Mouse (Mus musculus): Measurements from ENCODE around the gene Rps6ka5. TPM values are rescaled to one million over a fixed set of nuclear protein-coding genes. Genes with fewer than 3 reads are reported as not detected.

Gene Rps6ka5
- total RNA-seq, 2 experiments from 2014 or later = 12.5 to 16.5 TPM

DNA sequence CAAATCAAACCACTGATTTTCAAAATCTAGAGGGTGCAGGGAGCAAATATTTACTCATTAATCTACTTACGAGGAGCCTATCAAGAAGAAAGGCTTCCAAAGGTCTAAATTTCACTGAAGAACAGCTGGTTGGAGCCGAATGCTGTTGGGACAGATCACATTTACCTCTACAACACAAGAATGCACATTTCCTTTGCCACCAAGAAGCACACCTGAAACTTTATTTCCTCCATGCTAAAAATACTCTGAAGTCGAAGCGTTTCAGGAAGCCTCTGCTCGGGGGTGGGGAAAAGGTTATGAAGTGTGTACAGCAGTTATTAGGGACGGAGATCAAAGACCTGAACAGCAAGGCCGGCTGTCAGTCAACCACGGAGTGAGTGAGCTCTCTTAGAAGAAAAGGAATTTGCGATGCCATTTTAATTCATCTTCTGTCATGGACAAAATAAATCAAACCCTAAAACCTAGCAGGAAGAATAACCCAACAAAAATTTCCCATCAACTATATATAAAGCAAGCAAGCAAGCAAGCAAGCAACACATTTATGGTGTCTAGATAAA, 187.5 kb downstream of the Rps6ka5 start:
- intact Hi-C loops (cut with DNase I) = no loop called here

DNA sequence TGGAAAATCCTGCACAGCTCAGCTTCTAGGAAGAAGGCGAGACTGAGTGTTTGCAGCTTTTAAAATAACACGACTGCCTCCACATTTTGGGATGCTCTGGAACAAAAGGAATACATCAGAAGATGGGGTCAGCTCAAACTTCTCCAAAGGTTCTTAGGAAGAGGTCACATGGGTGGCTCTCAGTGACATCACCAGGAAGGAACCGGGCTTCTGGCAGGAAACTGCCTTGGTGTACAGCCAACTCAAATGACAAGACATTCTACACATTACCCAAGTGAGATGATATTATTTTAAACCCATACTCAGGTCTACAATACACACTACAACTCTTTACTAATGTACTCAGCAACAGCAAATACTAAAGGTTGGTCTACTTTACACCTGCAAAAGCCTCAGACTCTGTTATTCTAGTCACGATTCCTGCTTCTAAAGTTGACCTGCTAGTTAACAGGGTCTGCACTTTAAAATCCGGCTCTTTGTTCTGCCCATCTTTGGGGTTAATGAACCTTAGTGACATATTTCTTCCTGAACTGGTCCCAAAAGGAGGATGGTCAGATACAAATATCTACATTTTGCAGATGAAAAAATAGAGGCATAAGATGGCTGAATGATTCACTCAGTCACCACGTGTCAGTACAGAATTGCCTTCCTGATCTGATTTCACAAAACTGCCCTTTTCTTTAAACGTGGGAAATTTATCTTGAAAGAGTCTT, 188.2 kb downstream of the Rps6ka5 start:
- DNase-seq = peak in 1 of 2 experiments; percentile 53
- intact Hi-C loops (cut with DNase I) = no loop called here

More for the DNA sequence above, 187.5 kb downstream of the Rps6ka5 start:
- no peak for DNase-seq

DNA sequence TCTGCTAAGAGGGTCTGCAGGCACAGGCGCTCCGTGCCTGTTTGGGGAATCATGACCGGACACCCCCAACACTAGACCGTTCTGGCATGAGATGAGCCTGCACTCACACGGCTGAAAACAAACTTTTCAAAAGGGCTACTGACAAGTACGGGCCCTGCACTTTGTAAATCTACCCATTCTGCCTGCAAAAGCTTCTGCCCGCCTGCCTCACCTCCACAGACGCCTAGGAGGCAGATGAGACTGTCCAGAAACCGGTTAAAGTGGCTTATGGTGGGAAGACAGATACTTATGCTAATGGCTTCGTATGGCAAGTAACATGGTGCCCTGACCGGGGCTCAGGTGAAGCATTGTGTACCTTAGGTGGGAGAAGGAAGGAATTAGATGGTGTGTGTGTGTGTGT, 189.7 kb downstream of the Rps6ka5 start:
- DNase-seq = no peak
- intact Hi-C loops (cut with DNase I) = no loop called here

DNA sequence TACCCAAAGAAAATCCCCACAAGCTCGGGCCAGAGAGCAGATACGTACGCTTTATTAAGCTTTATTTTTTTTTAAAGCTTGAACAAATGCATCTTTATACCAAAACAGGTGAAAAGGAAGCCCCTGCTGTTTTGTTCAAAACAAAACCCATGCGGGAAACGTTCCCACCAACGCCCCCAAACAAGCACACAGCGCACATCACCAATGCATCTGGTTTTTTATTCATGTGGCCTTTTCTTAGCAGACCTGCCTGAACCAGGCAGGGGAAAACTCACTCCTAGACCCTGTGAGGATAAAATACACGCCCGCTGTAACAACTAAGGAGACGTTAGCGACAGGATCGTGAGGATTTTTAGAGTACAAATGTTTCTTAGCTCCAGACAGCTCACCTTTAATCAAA, 191.8 kb downstream of the Rps6ka5 start:
- no peak for DNase-seq
- intact Hi-C loops (cut with DNase I) = no loop called here

DNA sequence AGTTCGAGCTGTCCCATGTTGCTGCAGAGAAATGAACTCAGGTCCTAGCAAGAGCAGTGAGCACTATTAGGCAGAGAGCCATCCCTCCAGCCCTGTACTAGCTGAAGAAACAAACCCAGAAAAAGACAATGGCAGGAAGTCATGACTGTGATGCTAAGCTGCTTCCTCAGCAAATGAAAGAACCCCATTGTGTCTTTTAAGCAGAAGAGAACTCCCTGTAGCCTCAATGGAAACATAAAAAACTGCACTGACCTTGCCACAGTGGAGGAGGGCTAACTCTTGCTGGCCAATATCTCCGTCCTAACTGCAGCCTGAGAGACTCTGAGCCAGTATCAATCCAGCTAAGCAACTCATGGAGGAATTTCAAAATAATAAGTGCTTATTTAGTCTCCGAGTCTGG, 192.8 kb downstream of the Rps6ka5 start:
- DNase-seq = no peak
- intact Hi-C loops (cut with DNase I) = no loop called here

DNA sequence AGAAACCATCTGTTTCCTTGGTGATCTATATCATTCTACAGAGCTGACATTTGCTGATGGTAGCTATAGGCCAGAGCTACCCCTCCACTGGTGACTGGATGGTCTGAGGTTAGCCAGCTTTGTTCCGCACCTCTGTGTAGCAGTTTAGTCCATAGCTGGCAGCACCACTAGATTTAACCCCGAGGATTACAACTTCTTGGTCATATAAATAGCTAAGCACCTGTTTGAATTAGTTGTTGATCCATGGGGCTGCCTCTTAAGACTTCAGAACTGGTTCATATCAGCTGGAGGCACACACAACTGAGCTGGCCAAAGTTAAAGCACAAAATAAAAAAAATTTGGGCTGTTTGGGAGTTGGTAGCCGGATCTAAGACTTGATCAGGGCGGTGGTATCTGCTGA, 193.6 kb downstream of the Rps6ka5 start:
- intact Hi-C loops (cut with DNase I) = no loop called here
- no peak for DNase-seq

DNA sequence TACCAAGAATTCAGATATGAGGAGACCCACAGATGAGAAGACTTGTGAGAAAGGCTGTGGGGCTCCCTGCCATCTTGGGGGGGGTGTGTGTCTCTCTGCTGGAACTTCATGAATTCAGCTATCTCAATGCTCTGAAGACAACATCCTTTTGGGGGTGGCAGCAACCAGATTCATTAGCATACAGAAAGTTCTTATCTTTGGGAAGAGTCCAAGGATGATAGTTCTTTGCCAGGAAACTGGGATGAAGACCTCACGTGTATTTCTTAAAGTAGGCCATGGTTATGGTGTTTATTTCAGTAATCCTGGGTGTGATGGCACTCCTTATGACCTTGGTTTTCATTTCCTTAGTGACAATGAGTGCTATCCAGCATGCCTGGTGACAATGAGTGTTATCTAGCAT, 195.0 kb downstream of the Rps6ka5 start:
- intact Hi-C loops (cut with DNase I) = no loop called here
- no peak for DNase-seq

DNA sequence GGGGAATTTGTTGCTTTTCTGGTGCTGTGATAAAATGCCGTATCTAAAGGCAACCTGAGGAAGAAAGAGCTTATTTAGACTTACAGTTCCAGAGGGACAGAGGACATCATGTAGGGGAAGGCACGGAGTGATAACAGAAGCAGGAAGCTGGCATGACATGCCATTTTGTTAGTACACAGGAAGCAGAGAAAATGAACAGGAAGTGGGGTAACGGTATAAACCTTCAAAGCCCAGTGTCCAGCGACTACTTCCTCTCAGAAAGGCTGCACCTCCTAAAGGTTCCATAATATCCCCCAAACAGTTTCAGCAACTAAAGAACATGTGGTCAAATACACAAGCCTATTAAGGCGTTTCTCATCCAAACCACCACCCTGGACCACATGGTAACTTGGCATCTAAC, 195.9 kb downstream of the Rps6ka5 start:
- intact Hi-C loops (cut with DNase I) = no loop called here

DNA sequence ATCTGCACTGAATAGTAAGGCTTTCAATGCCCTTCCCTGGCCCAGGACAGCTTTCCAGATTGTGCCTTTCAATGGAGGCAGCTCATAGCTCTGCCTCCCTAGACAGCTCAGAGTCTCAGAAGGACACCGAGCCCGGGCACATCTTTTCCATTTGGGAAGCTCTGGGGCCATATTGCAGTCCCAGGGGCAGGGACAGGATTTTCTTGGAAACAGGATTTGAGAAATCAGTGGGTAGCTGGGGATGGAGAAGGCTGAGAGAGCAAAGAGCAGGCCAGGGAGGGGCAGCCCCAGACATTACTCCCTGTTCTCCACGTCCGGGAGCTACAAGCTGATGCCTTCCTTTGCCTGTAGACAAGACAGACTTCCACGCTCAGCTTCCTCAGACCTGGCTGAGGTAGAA, 197.1 kb downstream of the Rps6ka5 start:
- intact Hi-C loops (cut with DNase I) = no loop called here
- no peak for DNase-seq

More for the DNA sequence above, 195.9 kb downstream of the Rps6ka5 start:
- no peak for DNase-seq

DNA sequence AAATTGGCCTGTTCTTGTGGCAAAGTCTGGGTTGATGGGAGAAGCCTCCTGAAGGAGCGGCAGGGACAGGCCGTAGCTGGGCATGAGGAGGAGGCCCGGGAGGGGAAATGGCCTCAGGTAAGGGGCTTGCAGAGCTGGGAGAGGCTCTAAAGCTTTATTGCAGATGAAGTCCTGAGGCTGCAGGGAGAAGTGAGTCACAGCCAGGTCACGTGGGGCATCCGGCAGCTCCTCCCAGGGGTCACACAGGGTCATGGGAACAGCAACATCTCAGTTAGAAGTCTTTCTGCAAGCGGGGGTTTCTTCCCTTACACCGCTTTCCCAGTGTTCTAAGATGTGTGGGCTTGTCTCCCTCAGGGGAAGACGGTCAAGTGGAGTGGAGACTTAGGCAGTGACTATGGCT, 197.6 kb downstream of the Rps6ka5 start:
- peak; percentile 62 to 72 for DNase-seq
- intact Hi-C loops (cut with DNase I) = no loop called here

DNA sequence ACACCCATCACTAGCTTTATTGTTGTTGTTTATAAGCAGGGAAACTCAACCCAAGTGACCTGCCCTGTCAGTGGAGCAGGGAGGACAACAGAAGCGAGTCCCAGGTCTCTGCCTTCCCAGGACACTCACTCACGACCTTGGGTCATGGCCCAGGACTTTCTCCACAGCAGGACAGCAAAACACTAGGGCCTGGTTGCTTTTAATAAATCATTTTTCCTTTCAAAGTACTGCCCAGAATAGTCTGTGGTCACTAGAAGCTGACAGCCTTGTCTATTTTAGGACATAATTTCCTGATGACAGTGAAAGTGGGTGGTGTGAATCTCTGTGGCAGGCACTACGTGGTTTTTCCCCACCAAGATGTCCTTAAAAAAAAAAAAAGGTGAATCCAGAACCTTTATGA, 198.5 kb downstream of the Rps6ka5 start:
- no peak for DNase-seq
- intact Hi-C loops (cut with DNase I) = no loop called here

DNA sequence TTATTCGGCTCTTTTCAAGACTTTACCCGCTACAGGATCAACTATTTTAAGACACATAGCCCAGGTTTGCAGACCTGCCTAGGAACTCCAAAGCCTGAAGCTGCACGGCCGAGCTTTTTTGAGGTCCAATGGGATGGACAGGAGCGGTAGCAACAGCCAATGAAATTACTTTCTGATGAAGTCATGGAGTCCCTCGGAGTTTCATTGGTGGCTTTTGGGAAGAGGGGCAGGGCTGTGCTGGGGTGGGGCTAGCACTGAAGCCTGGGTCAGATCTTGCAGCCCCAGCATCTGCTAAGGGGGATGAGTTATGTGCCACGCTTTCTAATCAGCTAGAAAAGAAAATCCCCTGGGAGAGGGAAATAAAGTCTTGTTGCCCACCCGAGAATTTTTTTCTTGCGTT, 199.0 kb downstream of the Rps6ka5 start:
- DNase-seq = peak; percentile 67 to 71
- intact Hi-C loops (cut with DNase I) = no loop called here

DNA sequence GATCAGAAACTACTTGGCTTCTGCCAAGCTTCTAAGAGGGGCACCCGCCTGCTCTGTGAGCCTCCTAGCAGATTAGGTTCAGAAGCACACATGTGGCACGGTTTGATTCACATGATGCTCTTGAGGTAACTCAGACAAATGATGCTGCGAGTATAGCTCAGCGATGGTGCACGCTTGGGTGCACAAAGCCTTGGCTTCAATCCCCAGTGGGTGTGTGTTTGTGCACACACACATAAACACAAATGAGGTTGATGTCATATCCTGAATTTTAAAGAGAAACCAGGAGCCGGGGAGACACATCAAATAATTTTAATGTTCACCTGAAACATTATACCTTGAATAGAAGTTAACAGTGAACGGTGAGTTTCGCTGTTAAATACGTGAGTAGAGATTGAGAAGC, 199.5 kb downstream of the Rps6ka5 start:
- DNase-seq = no peak
- intact Hi-C loops (cut with DNase I) = no loop called here

DNA sequence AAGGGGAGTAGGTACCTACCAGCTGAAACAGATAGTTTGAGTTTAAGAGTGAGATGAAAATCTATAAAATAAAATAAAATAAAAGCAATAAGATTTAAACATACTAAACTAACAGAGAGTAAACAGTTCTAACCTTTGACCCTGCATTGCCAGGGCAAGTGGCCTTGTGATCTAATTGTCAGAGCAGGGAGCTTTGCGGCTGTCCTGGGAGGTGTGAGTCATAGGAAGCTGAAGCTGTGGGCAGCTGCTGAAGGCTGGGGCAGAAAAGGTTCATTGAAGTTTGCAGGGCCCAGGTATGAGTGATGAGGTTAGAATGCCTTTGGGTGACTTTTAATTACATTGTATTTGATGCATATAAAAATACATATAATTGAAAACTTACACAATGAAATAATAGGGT, 200.8 kb downstream of the Rps6ka5 start:
- DNase-seq = no peak
- intact Hi-C loops (cut with DNase I) = no loop called here

DNA sequence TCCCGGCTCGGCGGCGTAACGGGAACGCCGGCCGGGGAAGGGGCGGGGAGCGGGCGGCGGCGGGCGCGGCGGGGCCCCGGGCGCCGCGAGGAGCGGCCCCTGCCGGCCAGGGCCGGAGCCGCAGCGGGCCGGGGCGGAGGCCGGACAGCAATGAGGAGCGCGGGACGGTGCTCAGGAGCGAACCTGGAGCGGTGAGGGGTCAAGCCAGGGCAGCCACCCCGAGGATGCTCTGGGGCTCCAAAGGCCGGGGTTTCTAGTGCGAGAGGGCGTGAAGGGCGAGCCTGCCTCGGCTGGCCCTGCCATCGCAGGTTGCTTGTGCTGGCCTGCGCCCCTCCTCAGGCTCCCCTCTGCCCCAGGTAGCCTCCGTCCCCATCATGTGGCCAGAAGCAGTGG, 206.0 kb downstream of the Rps6ka5 start, which contains the start of gene Ttc7b:
Gene Ttc7b, minus strand, starts transcription at position 33 of the 393 bp plus-strand sequence.
- DNase-seq = peak; percentile 75 to 78
- intact Hi-C loops (cut with DNase I) = loop anchor here (5.0 kb wide), 1 partner anchor 318 kb away; no protein-coding TSS in a partner anchor

DNA sequence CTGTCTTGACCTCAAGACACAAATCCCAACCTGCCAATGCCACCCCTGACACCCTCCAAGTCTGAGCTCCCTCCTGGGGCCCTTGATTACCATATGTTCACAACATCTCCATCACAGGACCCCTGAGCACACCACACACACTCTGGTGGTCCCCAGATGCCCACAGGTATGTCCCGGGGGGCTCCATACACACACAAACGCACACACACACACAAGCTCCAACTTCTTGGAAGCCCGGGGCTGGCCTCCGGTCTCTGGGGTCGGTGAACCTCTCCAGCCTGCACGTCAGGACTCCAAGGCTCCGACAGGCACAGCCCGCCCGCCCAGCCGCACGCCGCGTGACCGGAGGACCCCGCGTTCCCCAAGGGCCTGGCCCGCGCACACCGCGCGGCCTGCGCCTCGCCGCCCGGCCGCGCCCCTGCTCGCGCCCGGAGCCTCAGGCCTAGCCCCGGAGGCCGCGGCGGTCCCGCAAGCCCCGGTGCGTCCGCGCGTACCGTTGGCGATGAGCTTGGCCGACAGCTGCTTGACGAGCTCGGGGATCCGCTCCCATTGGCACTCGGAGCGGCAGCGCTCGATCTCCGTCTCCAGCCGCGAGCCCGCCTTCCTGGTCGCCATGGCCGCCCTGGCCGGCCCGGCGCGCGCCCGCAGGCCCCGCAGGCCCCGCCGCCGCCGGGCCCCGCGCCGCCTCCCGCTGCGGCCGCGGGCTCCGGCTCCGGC, 206.5 kb downstream of the Rps6ka5 start:
- peak; percentile 58 to 80 for DNase-seq
- intact Hi-C loops (cut with DNase I) = loop anchor here (5.0 kb wide), 1 partner anchor 318 kb away; no protein-coding TSS in a partner anchor

DNA sequence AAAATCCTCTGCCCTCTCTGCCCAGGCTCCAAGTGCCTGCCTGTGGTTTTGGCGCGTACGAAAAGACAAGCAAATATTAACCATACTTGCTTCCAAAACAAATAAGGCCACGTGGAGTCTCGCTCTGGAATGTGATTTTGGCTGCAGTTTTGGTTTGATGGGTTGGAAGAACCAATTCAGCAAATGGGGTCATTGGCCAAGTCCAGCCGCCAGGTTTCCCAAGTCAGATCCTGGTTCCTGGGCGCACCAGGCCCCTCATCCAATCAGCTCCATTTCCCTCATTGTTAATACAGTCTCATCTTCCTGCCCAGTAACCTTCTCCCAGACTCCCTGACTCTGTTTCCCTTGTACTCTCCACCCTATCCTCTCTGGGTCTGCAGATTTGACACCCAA, 207.1 kb downstream of the Rps6ka5 start:
- DNase-seq = peak in 1 of 2 experiments; percentile 39
- intact Hi-C loops (cut with DNase I) = loop anchor here (5.0 kb wide), 1 partner anchor 317 kb away; no protein-coding TSS in a partner anchor

DNA sequence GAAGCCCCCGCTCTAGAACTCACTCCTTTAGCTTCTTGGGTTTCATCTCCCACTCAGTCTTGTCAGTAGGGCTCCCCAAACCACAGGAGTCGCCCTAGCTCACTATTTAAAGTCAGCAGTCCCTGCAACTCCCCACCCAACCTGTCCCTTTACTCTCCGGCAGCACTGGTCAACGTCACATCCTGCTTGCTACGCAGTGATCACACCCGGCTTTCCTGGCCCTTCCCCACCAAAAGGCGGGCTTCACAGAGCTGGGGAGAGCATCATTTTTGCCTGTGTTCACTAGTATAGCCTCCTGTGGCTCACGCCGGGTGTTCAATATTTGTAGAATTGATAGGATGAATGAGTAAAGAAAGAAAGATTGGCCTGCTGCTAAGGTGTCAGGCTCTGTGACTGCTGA, 209.4 kb downstream of the Rps6ka5 start:
- intact Hi-C loops (cut with DNase I) = no loop called here
- no peak for DNase-seq

DNA sequence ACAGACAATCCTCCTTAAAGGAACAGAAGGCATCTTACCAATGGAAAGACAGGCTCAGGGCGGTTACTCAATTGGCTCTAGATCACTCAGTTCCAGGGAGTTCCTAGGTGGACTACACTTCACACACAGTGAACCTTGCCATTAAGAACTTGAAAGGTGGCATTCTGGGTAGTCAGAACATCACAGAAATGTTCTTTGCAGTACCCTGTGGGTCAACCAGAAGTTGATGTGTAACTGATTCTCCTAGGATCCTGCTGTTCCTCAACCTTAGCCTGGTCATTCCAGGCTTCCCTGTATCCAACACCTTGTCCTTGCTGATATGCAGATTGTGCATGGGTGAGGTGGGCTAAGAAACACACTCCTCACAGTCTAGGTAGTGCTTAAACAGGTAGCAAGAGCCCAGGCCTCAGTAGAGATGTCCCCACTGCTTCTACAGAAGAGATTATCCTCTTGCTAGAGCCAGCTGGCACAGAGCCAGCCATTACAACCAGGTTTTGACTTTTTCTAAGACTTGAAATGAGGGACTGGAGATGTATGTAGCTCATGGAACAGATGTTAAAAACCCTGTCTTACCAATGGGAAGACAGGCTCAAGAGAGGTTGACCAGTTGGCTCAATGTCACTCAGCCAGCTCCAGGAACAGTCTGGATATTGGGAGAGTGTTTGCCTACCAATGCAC, 210.5 kb downstream of the Rps6ka5 start:
- intact Hi-C loops (cut with DNase I) = no loop called here
- no peak for DNase-seq

DNA sequence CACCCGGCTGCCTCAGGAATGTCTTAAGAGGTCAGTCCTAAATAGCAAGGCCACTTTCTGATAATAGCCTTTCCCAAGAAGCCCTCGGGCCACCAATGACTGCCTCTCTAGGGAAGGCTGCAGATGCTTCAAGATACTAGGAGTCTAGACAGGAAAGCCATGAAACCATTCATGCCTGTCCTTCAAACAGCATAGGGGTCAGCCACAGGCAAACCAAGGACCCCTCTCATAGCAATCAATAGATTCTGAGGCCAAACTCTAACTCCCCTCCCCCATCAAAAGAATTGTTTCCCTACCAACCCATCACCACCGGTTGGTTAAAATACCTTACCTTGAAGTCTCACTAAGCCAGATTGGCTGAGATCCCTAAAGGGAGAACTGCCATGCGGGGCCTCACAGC, 211.3 kb downstream of the Rps6ka5 start:
- intact Hi-C loops (cut with DNase I) = no loop called here
- DNase-seq = no peak

DNA sequence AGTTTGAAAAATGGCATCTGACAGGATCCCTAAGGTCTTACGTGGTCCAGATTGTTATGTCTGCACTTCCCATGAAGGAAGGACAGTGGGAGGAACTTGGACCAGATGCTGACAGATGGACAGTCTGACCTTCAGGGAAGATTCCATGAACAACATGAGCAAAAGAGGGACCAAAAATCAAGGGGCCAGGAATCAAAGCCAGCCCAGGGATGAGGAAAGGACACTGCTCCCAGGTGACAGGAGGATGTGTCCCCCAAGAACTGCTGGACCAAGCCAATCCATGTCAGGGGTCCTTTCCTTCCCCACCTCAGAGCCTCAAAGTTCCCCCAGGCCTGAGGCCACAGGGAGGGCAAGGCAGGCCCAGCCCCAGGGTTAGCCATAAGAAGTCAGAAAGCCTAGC, 212.2 kb downstream of the Rps6ka5 start:
- intact Hi-C loops (cut with DNase I) = no loop called here
- no peak for DNase-seq
